Mouse (Mus musculus) embryo, embryonic 9.5 days (tissue): ENCODE results near the gene Vsx2.

Source experiments
- DNase-seq: peaks from one replicate; pipeline ENCODE4 v3.0.0-alpha.2; 2017; ENCODE audit errors: extremely low spot score

The Vsx2 gene

DNA sequence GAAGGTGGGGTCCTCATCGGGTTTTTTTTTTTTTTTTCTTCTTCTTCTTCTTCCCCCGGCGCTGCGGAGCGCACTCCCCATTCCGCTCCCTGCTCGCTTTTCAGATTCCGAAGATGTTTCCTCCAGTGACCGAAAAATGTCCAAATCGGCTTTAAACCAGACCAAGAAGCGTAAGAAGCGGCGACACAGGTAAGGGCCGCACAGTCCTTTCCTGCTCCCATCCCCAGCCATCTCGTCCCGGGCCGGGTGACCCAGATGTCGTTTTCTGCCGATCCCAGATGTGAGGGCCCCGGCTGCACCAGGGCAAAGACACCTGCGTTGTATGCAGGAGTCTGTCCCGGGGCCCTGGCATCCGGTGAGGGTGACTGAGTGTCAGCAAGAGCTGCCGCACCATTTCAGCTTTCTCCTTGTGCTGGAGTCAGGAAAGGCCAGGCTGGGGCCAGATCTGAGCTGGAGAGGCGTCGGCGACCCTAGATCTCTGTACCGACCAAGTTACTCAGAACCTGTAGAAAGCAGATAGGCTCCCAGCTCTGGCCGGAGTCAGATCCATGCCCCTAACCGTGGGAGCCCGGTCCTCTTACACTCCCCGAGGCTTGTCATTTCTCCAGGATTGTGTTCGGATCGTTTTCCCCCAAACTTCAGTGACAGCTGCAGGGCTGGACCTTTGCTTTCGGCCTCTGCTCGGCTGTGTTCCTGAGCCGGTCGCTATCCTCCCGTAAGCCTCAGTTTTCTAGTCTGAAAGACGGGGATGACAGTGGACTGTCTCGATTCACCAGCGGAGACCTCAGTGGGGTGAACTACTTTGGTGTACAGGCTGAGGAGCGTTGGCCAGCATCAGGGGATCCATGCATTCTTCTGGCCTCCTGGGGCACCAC, 2.1 kb downstream of the Vsx2 start:
- peak; percentile 65 for DNase-seq

DNA sequence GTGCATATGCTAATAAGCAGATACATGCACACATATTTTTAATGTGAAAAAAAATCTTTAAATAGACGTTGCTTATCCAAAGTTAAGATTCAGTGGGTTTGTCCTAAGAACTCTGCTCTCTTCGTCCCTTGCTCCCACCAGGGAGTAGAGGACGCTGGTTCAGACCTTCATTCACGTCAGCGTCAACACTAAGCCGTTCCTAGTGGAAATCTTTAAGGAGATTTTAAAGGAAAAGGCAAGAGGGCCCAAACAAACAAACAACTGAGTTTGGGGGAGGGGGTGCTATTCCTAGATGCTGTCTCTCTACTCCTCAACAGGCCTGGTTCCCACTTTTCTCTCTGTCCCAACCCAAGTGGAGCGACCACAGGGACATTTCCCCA, 2.8 kb downstream of the Vsx2 start:
- DNase-seq: no peak

GRCm38 (mm10) chr12:84573094-84573493, 3.5 kb downstream of the Vsx2 start:
- no peak for DNase-seq

DNA sequence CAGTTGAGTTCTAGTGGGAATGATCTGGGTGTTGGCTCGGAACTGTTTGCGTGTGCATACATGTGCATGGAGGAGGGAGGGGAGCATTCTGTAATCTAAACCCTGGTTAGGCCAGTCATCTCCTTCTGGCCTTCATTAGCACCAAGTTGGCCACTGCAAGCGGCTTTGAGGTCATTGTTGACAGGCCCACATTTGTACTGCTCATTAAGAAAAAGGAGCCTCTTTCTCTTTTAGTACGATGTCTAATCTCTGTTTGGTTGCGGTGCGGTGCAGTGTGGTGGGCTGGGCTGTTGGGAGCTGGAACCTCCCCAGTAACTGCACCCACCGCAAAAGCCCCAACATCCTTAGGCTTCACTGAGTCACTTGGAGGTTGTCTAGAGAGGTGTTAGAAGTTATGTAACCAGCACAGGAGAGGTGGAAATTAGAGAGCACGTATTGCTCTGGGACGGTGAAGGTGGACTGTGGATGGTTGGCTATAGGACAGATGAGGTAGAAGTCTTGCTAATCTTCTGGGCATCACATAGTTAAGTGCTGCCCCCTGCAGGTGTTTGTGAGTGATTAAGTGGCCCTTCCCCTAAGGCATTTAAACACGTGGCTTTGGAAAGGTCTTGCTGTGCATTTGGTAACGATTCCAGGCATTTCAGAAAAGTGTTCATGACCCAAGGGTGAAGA, 8.3 kb downstream of the Vsx2 start:
- DNase-seq: no peak

DNA sequence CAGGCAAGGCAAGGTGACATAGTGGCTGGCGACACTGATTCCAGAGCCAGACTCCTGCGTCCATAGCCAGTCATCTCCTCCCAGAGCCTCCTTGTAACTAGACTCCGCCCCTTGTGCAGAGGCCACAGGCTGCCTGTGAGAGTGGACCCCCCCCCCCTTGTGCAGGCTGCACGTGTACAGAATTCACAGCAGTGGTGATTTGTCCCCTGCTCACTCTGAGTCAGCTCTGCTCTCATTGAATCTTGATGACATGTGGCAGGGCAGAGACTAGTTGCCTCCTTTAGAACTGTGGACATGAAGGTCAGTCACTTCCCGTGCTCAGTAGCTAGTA, 8.8 kb downstream of the Vsx2 start:
- no peak for DNase-seq

- DNase-seq: no peak
These were observed 11.7 kb downstream of the Vsx2 start for GRCm38 (mm10) chr12:84581285-84581684.

GRCm38 (mm10) chr12:84589825-84590761, 20.5 kb downstream of the Vsx2 start:
- peak; percentile 90 for DNase-seq

DNA sequence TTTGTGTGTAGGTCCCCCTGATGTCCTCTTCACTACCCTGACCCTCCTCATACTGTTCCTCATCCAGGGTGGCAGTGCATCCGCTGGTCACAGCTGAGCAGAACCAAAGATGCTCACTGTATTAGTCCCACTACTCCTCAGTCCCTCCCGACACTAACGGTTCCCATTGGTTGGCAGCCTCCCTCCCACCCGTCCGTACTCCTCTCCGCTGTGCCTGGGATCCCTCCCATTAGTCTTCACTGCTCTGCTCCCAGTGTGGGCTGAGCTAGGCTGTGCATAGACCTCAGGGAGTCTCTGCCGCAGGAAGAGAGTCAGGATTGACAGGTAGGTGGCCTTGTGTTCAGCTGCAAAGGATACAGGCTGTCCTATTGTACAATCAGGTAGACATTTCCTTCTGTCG, 28.8 kb downstream of the Vsx2 start:
- DNase-seq: no peak

DNA sequence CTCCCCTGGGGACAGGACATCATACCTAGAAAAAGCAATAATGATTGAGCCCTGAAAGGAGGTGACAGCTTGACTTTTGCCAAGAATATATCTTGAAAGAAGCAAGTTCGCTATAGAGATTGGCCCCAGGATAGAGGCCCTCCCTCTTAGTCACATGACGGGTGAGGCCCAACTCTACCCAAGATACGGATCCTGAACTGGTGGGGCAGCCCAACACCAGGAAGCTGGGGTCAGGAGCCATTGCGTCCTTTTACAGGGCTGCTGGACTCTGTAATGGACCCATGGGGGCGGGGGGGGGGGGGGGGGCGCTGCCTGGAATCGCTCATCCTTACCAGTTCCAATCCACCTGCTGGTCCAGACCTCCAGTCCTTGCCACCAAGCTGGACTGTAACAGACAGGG, 34.4 kb downstream of the Vsx2 start:
- DNase-seq: no peak

DNA sequence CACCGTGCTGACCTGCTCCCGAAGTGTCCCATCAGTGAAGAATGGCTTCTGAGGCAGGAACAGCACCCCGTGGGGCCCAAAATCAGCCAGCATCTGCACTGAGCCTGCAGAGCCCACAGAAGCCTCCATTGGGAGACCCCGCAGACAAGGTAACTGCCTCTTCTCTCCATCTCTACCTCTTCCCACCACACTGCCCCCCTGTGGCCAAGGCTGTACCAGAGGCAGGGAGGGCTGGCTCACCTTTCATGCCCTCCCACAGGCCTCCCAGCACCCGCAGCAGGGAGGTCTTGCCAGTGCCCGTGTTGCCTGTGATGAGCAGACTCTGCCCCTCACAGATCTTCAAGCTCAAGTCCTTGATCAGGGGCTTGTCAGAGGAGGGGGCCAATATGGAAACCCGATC, 36.3 kb downstream of the Vsx2 start:
- DNase-seq: no peak

DNA sequence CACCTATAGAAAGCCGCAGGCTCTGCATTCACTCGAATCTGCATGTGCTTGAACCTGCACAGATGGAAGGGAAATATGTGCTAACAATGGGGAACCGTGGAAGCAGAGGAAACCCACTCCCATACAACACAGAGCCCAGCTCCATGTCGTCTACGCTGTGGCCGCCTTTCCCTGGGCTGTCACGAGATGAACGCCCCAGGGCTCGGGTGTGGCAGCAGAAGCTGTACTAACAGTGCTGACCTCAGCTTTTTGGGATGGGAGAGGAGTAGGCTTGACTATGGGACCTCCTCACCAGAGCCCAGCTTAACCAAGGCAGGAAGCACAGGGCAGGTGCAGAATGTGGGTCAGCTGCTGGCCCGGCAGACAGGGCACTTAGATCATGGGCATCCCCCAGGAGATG, 42.2 kb downstream of the Vsx2 start:
- DNase-seq: no peak

- DNase-seq: no peak
These were observed 43.0 kb downstream of the Vsx2 start for GRCm38 (mm10) chr12:84612518-84612917.

GRCm38 (mm10) chr12:84614001-84614400, 44.4 kb downstream of the Vsx2 start:
- no peak for DNase-seq

DNA sequence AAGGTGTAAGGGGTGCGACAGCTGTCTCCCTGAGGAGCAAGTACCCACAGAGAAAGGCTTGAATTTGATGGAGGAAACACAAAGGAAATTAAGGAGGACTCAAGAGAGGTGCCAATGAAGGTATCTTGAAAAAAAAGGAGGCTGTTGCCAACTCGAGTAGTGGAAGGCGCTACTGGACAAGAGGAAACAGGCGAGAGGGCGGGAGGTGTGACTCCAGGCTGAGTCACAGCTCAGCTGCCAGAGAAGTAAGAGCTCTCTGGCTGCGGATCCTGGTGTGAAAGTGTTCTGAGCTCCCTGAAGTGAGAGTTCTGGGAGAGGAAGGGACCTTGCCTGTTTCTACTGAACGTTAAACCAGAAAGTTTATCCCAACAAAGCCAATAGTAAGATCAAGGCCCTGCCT, 45.0 kb downstream of the Vsx2 start:
- DNase-seq: no peak

- peak; percentile 93 for DNase-seq
These were observed 47.5 kb downstream of the Vsx2 start, which contains the start of gene Abcd4 for GRCm38 (mm10) chr12:84616977-84617630. Gene Abcd4, minus strand, starts transcription at chr12:84617413.

DNA sequence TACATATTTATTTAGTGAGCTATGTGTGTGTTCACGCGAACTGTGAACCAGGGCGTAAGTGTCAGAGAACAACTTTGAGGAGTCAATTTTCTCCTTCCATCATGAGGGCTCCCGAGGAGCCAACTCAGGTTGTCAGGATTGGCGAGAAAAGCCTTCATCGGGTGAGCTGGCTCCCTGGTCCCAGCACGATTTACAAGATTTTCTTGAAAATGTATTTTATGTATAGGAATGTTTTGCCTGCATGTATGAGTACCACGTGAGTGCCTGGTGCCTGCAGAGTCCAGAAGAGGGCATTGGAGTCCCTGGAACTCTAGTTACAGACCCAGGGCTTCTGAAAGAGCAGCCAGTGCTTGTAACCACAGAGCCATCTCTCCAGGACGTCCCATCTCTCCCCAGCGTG, 48.1 kb downstream of the Vsx2 start:
- DNase-seq: no peak

GRCm38 (mm10) chr12:84620975-84621374, 51.4 kb downstream of the Vsx2 start:
- peak; percentile 19 for DNase-seq

- DNase-seq: no peak
These were observed 55.0 kb downstream of the Vsx2 start for GRCm38 (mm10) chr12:84624601-84625000.

DNA sequence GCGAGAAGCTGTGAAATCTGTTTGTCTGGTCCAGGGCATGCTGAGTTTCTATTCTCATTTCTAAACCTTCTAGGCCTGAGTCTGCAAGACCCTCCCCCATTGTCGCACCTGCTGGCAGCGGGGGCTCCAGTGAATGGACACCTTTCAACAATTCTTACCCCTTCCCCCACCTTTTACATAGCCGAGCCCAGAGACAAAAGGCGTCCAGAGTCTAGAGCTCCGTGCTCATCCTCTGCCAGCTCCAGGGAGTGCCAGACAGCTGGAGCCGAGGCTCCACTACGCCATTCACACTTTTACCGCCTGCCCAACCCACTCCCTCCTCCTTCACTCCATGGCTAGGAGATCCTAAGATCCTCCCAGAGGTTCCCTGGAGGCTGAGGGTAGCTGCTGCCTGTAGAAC, 55.6 kb downstream of the Vsx2 start:
- DNase-seq: peak; percentile 25

DNA sequence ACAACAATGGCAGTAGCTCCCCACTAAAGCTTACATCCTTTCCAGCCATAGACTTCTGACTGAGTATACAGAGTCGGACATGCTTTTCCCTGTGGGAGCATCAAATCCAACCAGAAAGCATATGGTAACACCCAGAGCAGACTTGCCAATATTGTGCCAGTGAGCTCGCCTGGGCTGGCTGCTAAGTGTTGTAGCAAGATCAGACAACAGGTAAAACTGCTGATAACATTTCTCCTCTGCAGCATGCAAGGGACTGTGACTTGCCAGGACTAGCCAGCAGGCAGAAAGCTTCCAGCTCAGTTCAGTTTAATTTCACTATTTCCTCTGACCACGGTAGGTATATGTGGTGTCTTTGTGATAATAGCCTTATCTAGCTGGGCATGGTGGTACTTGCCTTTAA, 62.3 kb downstream of the Vsx2 start:
- DNase-seq: no peak

GRCm38 (mm10) chr12:84640253-84640652, 70.7 kb downstream of the Vsx2 start:
- no peak for DNase-seq

- DNase-seq: no peak
These were observed 71.1 kb downstream of the Vsx2 start, which contains the start of gene Vrtn for GRCm38 (mm10) chr12:84640654-84641053. Gene Vrtn, plus strand, starts transcription at chr12:84641019.
